Mouse (Mus musculus) urinary bladder, adult 2 months (tissue): ENCODE measurements around the gene Olfr493. TPM values are rescaled to one million over a fixed set of nuclear protein-coding genes. Genes with fewer than 3 reads are reported as not detected.

Experiments used
- DNase-seq: peaks from one replicate; pipeline ENCODE4 v3.0.0; 2022; ENCODE audit warnings: low spot score
- polyA plus RNA-seq: library from polyadenylated mRNA; depleted of rRNA; stranded (reverse); fragments of >200 nt; gene quantifications from 2 replicates; pipeline ENCODE4 v1.2.3, GENCODE M21; 2012; rRNA removed

Gene Olfr493
- polyA plus RNA-seq, result not detected in 2 replicates

DNA sequence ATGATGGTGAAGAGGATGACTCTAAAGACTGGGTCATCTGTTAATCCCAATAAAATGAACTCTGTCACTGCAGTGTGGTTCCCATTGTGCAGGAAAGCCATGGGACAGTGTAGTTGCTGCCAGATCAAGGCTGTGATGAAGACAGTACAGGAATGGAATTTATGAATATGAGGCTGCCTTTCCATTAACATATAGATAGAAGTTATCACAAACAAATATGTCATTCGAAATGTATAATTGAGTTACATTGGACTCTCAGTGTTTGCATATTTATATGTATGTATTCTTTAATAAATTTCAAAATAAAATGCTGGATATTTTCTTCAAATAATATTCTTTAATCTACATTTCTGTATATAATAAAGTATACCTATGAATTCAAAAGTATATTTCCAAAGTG, at the start of gene Olfr493:
TSS of gene Olfr493 (minus strand) at position 101 of the 400 bp plus-strand sequence.
- DNase-seq, result no peak

DNA sequence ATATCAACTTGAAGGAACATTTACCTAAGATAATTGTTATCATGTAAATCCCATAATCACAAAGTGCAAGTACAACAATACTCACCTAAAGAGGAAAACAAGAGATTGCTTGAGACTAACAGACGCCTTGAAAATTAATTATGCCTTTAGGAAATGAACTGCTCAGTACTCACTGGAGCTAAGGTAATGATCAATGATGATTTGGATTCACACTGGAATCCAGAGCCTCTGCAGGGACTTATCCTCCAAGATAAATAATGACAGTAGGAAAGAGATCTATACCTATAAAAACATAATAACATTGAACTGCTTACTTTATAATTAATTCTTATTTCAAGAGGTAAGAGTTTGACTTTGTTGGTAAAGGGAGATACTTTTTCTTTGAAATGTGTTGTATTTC, 46.1 kb upstream of the Olfr493 start, which contains the start of gene Olfr495:
TSS of gene Olfr495 (plus strand) at position 301 of the 400 bp plus-strand sequence.
- no peak for DNase-seq

DNA sequence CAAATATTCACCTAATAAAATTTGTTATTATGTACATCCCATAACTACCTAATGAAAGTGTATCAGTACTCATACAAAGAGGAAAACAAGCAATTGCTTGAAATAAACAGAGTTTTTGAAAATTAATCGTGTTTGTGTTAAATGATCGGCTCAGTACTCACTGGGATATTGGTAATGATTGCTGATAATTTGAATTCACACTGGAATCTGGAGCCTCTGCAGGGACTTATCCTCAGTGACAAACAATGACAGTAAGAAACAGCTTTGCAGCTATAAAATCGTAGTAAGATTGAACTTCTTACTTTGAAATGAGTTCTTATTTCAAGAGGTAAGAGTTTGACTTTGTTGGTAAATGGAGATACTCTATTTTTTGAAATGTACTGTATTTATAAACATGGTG, 18.3 kb upstream of the Olfr493 start, which contains the start of gene Olfr494:
TSS of gene Olfr494 (plus strand) at position 301 of the 400 bp plus-strand sequence.
- DNase-seq, result no peak

DNA sequence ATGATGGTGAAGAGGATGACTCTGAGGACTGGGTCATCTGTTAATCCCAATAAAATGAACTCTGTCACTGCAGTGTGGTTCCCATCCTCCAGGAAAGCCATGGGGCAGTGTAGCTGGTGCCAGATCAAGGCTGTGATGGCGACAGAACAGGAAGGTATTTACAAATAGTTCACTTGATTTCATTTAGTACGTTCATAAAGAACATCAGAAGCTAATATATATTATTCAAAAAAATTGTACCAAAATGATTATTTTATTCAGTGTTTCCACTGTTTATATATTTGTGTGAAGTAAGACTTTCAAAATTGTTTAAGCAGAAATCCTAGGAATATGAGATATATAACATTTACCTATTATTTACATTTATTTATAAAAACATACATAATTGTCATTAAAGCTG, 23.2 kb downstream of the Olfr493 start, which contains the start of gene Olfr492:
TSS of gene Olfr492 (minus strand) at position 101 of the 400 bp plus-strand sequence.
- no peak for DNase-seq

DNA sequence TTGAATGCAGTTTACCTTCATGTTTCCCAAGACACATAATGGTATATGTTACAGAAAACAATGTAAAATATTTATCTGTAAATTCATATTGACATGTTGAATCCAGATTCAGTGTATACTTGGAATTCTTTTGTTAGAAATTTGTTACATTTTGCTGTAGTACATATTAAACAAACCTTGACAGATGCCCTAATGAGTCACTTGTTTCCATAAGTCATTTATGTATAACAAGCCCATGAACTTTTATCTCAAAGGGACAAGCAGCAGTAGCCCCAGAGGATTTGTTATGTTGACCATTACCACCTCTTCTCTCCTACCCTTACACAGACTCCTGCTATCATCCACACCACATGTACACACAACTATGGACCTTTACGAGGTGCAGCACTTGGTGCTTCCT, 33.6 kb downstream of the Olfr493 start, which contains the start of gene Olfr491:
TSS of gene Olfr491 (plus strand) at position 301 of the 400 bp plus-strand sequence.
- no peak for DNase-seq

Other genes with a start within 250 kb of the Olfr493 start
- gene Olfr482, start 249.4 kb downstream of the Olfr493 start, polyA plus RNA-seq, result 0.06 and 0.07 TPM in 2 replicates
- gene Olfr483, start 246.1 kb downstream of the Olfr493 start, polyA plus RNA-seq, result not detected in 2 replicates
- gene Olfr484, start 219.5 kb downstream of the Olfr493 start, polyA plus RNA-seq, result not detected in 2 replicates
- not detected in 2 replicates for gene Olfr485, start 187.1 kb downstream of the Olfr493 start, polyA plus RNA-seq
- not detected in 2 replicates for gene Olfr486, start 174.2 kb downstream of the Olfr493 start, polyA plus RNA-seq
- not detected in 2 replicates for gene Olfr487, start 132.3 kb downstream of the Olfr493 start, polyA plus RNA-seq
- gene Olfr488, start 88.6 kb downstream of the Olfr493 start, polyA plus RNA-seq, result not detected in 2 replicates
- not detected in 2 replicates for gene Olfr490, start 58.0 kb downstream of the Olfr493 start, polyA plus RNA-seq
- not detected in 2 replicates for gene Olfr491, start 33.5 kb downstream of the Olfr493 start, polyA plus RNA-seq
- not detected in 2 replicates for gene Olfr492, start 23.3 kb downstream of the Olfr493 start, polyA plus RNA-seq
- not detected in 2 replicates for gene Olfr494, start 18.4 kb upstream of the Olfr493 start, polyA plus RNA-seq
- not detected in 2 replicates for gene Olfr495, start 46.2 kb upstream of the Olfr493 start, polyA plus RNA-seq
- gene Olfr497, start 73.4 kb upstream of the Olfr493 start, polyA plus RNA-seq, result not detected in 2 replicates
- gene Olfr498, start 118.3 kb upstream of the Olfr493 start, polyA plus RNA-seq, result not detected in 2 replicates
- not detected in 2 replicates for gene Olfr502, start 178.1 kb upstream of the Olfr493 start, polyA plus RNA-seq
- gene Olfr503, start 197.5 kb upstream of the Olfr493 start, polyA plus RNA-seq, result not detected in 2 replicates
- gene Olfr504, start 218.8 kb upstream of the Olfr493 start, polyA plus RNA-seq, result not detected in 2 replicates